Mouse (Mus musculus) thymus, postnatal 10 days (tissue): ENCODE results near the gene Sdccag8.
"Not testable (repeated sequence)": the region's sequence is repeated elsewhere in the genome, so short reads cannot be mapped to it uniquely, and the experiment has no call there.

Experiments used
- DNase-seq, 2 experiments: peaks; one replicate each; pipeline ENCODE4 v3.0.0; 2021; ENCODE audit warnings: low spot score in 2 of 2

Sdccag8 gene

DNA sequence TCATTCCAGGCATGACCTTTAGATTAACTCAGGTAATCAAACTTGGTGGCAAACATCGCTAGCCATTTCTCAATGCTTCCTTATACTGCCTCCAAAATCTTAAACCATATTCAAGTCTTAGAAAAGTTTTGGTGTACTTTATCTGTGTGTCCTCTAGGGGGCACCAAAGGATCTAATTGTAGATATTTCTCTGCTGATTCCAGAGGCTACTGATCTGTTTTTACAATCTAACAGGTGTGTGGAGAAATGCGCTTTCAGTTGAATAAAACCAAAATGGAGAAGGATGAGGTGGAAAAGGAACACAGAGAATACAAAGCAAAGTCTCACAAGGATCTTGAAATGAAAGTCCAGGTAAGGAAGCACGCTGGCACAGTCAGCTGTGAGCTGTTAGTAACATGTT, 63.3 kb downstream of the Sdccag8 start:
- peak in 1 of 2 experiments; percentile 80 for DNase-seq

DNA sequence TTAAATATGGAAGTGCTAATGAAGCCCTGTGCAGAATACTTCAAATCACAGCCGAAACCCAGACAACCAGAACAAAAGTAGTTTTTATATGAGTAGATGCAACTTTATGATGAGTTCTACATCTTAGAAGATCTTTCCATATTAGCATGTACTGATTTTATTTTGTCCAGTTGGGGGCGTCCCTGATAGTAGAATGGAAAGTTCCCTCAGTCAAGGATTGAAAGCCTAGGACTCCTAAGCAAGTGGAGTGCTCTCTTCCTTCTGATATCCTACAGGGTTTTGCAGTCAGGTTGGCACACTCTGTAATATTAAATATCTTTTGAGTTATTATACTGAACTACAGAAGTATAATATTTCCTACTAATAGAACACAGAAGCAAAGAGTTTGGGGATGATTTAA, 64.5 kb downstream of the Sdccag8 start:
- peak in 1 of 2 experiments; percentile 47 for DNase-seq

DNA sequence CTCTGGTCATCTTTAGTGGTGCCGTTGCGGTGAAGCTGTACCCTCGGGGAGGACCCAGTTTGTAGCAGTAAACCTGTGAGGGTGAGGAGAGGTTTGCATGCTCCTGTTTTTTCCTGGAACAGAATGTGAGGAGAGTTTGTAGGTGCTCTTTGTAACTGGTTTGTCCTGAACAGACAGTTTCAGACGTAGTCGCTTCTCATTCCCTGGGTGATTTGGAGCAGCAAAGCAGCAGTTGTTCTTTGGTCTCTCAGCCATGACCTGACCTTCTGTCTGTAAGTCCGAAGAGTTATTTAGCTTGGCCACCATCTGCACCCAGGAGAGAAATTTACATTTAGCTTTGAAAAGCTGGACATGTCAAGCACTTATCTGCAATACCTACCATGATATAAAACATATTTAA, 65.2 kb downstream of the Sdccag8 start:
- no peak for DNase-seq

DNA sequence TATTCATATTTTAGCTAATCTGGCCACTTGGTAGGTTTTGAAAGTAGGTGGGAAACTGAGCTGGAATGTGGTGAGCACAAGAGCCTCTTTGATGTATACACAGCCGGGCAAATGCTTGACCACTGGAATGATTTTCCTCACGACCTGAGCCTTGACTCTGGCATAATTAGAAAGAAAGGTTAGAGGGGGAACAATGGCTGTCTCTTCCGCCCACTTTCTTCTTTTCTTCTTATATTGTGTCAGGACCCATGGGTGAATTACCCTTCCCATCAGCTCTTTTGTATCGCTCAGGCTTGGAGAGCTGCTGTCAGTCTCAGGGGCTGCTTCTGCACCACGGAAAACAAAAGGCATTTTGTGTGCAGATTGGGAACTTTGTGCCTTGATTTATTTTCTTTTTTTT, 65.6 kb downstream of the Sdccag8 start:
- no peak for DNase-seq

DNA sequence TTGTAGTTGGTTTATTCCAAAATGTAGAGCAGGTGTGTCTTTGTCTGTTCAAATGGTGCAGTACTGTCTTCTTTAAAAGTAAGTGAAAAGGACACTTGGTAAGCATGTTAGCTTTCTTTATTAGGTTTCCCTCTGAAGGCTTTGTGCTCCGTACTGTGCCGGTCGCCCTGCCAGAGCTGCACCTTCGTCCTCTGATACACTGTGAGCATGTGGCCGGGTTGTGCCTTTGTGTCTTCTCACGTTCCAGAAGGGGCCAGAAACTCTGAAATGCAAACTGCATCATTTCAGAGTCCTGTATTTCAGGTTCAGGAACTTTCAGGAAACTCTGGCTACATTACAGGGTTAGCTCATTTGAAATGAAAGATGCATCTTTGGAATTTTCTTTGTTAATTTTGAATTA, 66.5 kb downstream of the Sdccag8 start:
- no peak for DNase-seq

DNA sequence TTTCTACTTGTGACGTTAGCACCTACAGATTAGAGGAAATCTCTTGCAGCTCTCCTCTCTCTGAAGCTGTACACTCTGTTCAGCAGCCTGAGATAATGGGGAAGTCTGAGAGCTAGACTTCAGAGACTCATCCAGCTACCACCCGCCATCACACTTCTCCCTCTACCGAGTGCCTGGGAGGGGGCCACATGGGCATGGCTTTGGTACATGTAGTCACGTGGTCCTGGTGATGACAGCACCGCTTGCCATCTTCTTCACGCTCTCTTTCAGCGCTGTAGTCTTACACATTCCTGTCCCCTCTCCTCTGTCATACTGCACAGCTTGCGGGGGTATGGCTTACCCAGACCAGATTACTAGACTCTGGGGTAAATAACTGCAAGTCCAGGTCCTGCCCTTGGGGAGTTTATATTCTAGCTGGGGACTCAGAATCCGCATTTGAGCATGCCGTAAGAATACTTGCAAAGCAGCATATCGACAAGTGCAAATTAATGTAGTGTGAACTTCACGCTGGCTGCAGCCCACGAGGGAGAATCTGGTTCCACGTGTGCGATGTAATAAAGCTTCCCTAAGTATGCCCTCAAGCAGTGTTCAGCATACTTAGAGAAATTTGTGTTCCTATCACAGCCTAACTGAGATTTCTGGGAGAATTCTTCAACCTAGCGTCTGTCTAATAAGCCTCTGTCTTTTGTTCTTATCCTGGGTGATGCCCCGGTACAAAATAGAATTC, 70.9 kb downstream of the Sdccag8 start:
- no peak for DNase-seq

DNA sequence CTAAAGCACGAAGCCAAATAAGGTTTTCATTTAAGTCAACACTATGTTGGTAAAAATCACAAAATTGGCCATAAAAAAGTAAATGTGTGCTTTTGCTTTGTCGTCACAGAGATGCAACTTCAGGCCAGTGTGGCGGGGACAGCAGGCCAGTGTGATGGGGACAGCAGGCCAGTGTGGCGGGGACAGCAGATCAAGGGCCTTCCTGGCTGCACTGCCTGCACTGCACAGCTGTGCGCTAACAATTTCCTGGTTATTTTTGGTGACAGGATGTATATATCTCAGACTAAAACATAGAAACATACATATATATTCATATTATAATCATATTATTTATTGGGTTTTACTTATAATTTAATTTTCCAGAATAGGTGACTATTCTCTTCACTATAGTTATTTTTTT, 71.5 kb downstream of the Sdccag8 start:
- DNase-seq: no peak

DNA sequence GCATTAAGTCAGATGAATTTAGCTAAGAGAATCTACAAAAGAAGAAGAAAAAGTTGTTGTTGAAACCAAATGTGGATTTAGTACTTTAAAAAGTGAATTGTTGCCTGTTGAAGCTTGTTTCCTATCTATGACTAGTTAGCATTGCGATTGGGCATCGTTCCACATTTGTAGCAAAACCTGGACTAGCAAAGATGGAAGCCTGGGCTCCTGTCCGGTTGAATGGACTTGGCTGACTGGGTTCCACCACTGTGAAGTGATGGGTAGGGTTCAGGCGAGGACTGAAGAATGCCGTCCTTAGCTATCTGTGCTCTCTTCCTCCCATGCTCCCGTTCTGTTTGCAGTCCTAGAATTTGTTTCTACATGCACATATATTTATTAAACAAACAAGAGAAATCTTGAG, 89.3 kb downstream of the Sdccag8 start:
- DNase-seq: no peak

DNA sequence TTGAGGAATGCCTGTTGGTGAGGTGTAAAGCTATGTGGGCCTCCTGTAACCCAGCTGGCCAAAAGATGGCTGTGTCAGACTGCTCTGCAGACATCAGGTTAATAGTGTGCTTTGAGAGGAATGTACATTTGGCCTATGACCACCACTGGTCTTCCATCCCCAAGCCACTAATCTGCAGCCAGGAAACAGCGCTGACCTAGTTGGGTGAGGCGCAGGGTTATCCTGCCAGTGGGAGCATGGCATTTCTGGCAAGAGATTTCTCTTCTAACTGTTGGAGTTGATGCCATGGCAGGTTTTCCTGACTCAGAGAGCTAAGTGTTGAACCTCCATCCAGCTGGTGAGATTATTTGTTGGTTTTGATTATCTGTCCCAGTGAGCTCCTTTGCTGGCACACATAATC, 101.5 kb downstream of the Sdccag8 start:
- no peak for DNase-seq

DNA sequence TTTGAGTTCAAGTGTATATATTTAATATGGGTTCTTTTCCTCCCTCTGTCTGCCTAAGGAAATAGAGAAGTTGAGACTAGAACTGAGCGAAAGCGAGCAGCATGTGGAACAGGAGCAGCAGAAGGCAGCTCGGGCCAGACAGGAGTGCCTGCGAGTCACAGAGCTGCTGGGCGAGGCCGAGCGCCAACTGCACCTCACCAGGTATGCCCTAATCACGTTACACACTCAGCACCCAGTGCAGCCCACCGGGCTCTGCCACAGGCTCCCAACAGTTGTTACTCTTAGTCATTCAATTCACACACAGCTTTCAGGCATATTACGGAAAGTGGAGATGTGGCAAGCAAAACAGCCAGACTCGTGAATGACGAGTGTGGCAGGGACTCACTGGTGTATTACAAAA, 105.0 kb downstream of the Sdccag8 start:
- no peak for DNase-seq

DNA sequence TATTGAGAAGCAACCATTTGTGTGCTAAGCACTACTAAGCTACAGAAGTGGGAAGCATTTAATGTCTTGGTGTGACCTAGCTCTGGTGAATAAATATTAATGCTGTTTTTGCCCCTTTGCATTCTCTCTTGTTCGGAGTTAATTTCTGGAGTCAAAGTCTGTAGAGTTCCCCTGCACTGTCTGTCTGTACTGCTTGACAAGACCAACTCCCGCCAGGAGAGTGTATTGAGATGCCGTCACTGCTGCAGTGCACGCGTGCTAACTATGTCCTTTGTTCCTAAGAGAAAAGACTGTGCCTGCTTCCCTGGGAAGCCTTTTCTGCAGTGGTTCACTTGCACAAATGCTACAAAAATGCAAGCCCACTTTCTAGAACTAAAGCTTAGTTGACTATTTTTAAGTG, 108.4 kb downstream of the Sdccag8 start:
- DNase-seq: no peak

DNA sequence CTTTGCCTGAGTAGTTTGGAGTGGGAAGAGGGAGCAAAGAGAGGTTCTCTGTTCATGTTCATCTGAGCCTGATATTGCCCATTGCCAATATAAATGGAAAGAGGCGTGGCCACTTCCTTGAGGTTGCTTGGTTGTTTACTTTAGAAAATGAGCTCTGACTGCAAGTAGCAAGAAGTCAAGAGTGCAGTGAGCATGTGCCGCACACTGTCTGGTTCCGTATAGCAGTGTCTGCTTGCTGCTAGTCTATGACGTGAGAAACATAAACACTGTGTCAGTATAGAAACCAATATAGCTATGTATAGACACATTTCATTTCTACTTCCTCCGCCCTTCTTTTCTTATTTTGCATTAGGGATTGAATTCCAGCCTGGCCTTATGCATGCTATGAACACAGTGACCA, 111.5 kb downstream of the Sdccag8 start:
- no peak for DNase-seq

DNA sequence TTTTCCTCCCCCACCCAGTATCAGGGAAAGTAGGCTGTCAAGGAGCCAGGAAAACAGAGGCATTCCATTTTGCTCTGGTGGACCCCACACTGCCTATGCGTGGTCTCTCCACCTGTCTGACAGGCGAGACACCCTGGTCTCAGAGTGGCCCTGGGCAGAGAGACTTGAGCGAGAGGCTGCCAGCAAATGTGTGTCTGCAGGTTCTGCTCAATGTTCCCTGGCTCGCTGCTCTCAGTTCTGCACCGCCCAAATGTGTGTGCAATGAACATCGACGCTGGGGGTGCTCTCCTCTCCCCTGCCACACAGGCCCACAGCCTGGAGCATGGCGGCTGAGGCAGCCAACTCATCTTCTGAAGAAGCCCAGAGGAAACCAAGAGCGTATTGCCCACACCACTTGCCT, 112.9 kb downstream of the Sdccag8 start:
- DNase-seq: no peak

DNA sequence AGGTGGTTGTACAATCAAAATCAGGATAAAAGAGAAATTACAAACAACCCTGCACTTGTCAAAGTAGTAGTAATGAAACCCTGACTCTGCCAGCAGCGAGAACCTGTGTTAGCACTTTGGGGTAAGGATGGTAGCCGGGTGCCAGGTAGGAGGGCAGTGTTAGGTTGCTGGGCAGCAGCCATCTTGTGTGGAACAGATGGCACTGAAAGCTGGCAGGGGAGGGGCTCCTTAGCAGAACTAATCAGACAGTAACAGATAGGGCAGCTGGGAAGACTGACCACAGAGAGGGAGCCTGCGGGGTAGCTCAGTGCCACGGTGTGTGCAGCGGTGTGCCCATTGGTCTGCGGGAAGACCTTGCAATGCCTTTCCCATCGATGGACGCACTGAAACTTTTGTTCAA, 115.2 kb downstream of the Sdccag8 start:
- no peak for DNase-seq

DNA sequence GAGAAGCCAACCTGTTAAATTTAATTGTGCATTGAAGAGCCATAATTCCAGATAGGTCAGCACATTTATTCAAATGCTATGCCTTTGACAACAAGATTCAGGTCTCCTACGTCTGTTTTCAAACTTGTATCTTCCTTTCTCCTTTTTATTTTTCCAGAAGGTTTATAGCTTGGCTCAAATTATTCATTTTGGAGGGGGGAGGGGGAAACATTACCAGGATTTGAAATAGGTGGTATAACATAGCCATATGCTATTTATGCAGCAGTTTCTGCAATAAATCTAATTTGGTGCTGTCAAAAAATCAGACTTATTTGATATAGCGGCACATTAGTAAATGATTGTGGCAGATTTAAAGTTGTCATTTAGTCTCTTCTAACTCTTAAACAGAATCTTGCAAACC, 116.1 kb downstream of the Sdccag8 start:
- DNase-seq: no peak

DNA sequence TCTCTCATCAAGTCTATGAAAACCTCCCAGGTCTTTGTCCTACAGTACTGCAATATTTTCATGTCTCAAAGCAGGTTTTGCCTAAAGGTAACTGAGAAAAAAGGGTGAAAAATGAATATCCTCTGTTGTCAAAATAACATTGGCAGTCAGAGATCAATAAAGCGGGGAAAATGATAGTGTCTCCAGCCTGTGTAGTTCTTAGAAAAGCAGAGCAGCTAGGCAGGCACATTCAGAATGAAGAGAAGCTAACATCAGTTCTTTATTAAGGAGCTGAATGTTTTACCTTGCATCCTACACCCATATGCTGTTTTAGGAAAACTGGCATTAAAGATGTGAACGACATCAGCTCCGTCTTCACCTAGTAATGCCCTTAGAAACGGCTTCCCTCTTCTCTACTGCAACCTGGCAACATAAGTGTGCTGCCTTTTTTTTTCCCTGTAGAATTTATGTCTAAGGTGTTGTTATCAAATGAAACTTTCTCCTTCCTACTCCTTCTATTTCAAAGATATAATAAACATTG, 116.6 kb downstream of the Sdccag8 start:
- DNase-seq: no peak

DNA sequence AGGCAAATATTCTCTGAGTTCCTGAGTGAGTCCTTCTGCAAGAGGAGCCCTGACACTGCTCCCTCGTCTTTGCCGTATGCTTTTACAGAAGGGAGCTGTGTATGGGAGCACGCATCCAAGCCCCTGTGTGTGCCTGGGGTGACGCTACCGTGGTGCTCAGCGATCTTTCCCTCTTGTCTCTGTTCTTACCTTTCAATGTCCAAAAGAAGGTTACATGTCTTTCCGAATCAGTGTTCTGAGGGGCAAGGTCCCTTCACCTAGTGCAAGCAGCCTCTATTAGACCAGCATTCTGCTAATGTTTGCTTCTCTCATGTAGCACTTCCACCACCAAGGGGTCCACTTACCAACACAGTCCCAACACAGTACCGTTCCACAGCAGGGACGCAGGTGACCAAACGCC, 117.1 kb downstream of the Sdccag8 start:
- DNase-seq: no peak

DNA sequence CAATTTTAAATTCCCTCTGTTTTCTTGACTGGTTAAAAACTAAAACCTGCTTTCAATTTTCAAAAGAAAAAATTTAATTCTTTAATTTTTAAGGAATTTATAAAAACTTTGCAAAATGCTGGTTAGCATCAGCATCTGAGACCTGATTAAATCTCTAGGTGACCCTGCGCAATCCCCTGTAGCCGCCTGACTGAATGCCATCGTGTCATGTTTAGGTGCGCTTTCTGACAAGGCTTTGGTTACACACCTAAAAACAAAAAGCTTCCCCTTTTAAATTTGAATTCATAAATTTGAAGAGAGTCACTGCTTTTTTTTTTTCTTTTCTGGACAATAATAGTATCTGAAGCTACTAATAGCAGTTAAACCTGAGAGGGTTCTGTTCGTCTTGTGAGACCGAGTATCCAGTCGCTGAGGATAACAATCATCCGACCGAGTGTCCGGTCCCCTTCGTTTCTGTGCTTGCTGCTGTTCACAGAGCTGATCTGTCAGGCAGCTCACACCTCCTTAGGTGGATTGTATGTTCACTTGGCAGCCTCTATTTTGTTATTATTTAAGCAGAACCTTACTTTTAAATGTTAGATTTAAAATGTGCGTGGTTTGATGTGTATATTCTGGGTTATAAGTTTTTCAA, 118.0 kb downstream of the Sdccag8 start:
- DNase-seq: no peak

DNA sequence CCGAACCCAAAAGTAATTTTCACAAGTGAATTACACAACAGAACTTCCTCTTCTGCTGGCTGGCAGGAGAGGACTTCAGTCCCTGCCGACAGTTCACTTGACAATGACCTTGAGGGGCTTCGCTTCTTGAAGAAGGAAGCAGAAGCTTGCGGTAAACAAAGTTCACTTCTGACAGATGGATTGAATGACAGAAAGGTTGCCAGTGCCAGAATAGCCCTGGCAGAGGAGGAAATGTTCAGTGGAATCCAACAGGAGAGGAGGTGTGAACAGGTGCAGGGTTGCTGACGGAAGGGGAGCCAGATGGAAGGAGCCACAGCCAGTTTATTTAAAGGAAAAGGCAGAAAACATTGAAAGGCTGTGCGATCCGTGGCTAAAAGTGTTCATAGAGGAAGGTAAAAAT, 118.9 kb downstream of the Sdccag8 start:
- peak in 1 of 2 experiments; percentile 24 for DNase-seq

DNA sequence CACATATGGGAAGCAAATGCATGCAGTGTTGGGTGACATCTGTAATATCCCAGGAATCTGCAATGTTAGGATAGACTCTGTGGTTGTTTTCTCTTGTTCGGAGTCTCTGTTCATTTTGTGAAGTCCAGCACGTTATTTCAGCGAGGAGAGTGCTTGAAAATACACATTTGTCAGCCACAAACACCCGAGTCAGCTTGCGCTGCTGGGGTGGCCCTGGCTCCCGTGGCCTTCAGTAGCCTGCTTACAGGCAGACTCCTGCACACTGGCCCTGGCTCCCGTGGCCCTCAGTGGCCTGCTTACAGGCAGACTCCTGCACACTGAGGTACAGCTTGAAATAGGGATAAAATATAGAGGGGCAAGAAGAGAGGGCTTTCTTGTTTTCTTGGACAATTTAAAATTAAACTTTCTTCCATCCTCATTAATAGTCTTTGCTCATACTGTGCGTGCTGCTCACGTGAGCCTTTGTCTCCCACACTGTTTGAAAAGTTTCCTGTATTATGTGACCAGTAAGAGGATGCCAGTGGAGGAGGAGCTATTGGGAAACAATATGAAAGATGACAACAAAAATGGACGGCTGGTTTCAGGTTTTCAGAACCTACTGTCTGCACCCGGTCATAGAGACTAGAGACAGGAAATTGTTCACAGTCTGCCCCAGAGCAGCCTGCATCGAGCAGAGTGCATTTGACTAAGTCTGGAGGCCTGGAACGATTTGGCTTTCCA, 119.7 kb downstream of the Sdccag8 start:
- no peak for DNase-seq

DNA sequence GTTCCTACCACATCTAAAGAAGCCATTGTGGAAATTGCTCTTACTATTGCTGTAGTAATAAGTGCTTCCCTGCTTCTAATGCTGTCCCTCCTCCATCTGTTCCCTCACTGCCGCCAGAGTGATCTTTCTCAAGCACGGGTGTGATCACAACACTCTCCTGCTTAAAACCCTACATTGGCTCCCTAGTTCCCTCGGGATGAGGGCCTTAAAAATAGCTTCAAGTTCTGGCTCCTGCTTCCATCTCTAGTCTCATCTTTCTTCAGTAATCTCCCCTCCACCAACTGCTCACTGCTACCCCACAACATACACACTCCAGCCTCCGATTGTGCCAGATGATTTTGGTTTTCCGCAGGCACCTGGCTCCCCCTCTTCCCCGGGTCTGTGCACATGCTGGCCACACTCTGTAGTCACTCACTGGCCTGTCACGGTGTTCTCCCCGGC, 125.5 kb downstream of the Sdccag8 start:
- no peak for DNase-seq

DNA sequence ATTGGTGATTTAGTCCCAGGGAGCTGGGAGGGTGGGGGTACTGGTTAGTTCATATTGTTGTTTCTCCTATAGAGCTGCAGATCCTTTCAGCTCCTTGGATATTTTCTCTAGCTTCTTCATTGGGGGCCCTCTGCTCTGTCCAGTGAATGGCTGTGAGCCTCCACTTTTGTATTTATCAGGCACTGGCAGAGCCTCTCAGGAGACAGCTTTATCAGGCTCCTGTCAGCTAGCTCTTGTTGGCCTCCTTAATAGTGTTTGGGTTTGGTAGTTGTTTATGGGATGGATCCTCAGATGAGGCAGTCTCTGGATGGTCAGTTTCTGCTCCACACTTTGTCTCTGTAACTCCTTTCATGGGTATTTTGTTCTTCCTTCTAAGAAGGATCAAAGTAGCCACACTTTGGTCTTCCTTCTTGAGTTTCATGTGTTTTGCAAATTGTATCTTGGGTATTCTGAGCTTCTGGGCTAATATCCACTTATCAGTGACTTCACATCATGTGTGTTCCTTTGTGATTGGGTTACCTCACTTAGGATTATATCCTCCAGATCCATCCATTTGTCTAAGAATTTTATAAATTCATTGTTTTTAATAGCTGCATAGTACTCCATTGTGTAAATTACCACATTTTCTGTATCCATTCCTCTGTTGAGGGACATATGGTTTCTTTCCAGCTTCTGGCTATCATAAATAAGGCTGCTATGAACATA, 127.0 kb downstream of the Sdccag8 start:
- DNase-seq: not testable (repeated sequence)
